Mouse (Mus musculus) ES-Bruce4 (cell line): Measurements from ENCODE around the gene Mrm3.

Experiments
- CTCF ChIP-seq: IDR thresholded peaks from one replicate; pipeline ENCODE4 v1.8.1; 2011; ENCODE audit warnings: low read depth, low read length
- EP300 ChIP-seq: IDR thresholded peaks from 2 replicates; pipeline ENCODE4 v1.6.1; 2011; ENCODE audit warnings: low read depth, low read length; ENCODE audit not compliant: insufficient read depth
- POLR2A ChIP-seq: IDR thresholded peaks from one replicate; pipeline ENCODE4 v1.8.1; 2011; ENCODE audit warnings: low read length; ENCODE audit not compliant: insufficient read depth

DNA sequence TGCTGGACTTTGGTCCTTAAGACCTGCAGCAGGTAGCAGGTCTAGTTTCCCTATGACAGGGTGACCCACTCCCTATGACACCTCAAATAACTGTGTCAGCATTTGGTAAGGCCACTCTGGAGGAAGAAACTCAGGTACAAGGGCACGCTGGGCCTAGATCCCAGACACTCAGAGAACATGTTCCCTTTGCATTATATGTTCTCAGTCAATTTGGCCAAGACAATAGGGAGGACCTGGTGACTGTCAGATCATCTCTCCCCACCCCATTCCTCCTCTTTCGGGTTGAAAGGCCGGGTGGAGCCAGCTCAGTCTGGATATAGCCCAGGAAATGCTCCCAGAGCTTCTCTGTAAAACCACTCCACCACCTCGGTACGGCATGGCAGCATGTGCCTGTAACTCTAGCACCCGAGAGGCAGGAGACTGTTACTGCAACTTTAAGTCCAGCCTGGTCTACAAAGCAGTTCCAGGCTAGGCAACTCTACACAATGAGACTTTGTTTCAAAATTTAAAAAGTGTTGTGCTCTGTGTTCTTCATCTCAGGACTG, 25.1 kb downstream of the Mrm3 start:
- no peak for TF ChIP-seq CTCF
- TF ChIP-seq EP300 = no peak
- TF ChIP-seq POLR2A = no peak
